In genomic region chr6:72521607-72522006, GRCm38 (mm10) we compare ENCODE assay signal across 12 mouse cellular contexts. TPM values are rescaled to one million over a fixed set of nuclear protein-coding genes. Genes with fewer than 3 reads are reported as not detected.
DNase-seq lines count a peak whose midpoint lies in the region; ATAC-seq and TF ChIP-seq lines count a peak whose summit lies in the region.
"Had no signal": no experiment of that assay in that cellular context is flagged by ENCODE, and none has a peak within 500 bp of the region (broad histone marks: within the 10 kb centered on the region; RNA-seq: fewer than 3 reads in every experiment).

TSS of gene Sh2d6 (minus strand) at chr6:72521707.

- in situ Hi-C loops in CH12.LX (cut with MboI; ENCODE audit: low pct_ligation_motif_present, low pct_unique_long_range_greater_than_20kb, low sequenced_read_pairs), result no loop called here

- peaks cover 35 to 67% of the 10 kb centered on the region in 2 experiments for H3K4me1 ChIP-seq in CH12.LX (ENCODE audit: control insufficient read depth in 1 of 2, insufficient read depth in 2 of 2)
- H3K4me1 ChIP-seq in embryonic facial prominence, embryonic 10.5 days, result peaks cover 24% of the 10 kb centered on the region
- H3K4me1 ChIP-seq in hindbrain, embryonic 11.5 days (replicated peaks; ENCODE audit: control insufficient read depth, insufficient read depth, low read length), result no peaks in the 10 kb centered on the region
- peaks cover 38% of the 10 kb centered on the region for H3K4me1 ChIP-seq in midbrain, embryonic 13.5 days (replicated peaks)
- H3K4me1 ChIP-seq in liver, embryonic 12.5 days, result 0 out of 2 replicates have a peak, but pooled peaks cover 7% of the 10 kb centered on the region

- TF ChIP-seq CTCF in CH12.LX (conservative IDR thresholded peaks at IDR 0.05 in 1 of 2, IDR thresholded peaks at IDR 0.05 in 1 of 2; ENCODE audit: low read depth in 2 of 2, low read length in 2 of 2), result no peak

- 92% methylated on average over 5 of the region's 5 CpGs for WGBS in embryonic facial prominence, embryonic 10.5 days
- WGBS in hindbrain, embryonic 11.5 days, result 89% methylated on average over 5 of the region's 5 CpGs
- 91% methylated on average over 5 of the region's 5 CpGs for WGBS in midbrain, embryonic 13.5 days
- WGBS in liver, embryonic 12.5 days (ENCODE audit: insufficient replicate concordance), result 75% methylated on average over 5 of the region's 5 CpGs

- H3K27me3 ChIP-seq in CH12.LX (replicated peaks), result no peaks in the 10 kb centered on the region
- H3K27me3 ChIP-seq in embryonic facial prominence, embryonic 10.5 days (replicated peaks; ENCODE audit: low read depth, poor library complexity, severe bottlenecking), result no peaks in the 10 kb centered on the region
- H3K27me3 ChIP-seq in hindbrain, embryonic 11.5 days (ENCODE audit: control insufficient read depth, insufficient read depth, low read length), result no peaks in the 10 kb centered on the region
- no peaks in the 10 kb centered on the region for H3K27me3 ChIP-seq in midbrain, embryonic 13.5 days
- H3K27me3 ChIP-seq in liver, embryonic 12.5 days (replicated peaks), result peaks cover 5% of the 10 kb centered on the region; the same call in 1 of the 2 replicates

- H3K79me2 ChIP-seq in CH12.LX (replicated peaks; ENCODE audit: control insufficient read depth, extremely low read depth, insufficient read depth, poor library complexity, severe bottlenecking), result no peaks in the 10 kb centered on the region

- peak within 1 kb of the TSS; percentile 42; the same call in 1 of the 2 replicates for H3K27ac ChIP-seq in CH12.LX (ENCODE audit: insufficient read depth, low read depth)
- peak within 1 kb of the TSS; percentile 80 for H3K27ac ChIP-seq in embryonic facial prominence, embryonic 10.5 days (replicated peaks)
- peak within 1 kb of the TSS; percentile 77 for H3K27ac ChIP-seq in hindbrain, embryonic 11.5 days (ENCODE audit: low read depth, low read length)
- H3K27ac ChIP-seq in midbrain, embryonic 13.5 days, result peak within 1 kb of the TSS; percentile 95
- H3K27ac ChIP-seq in liver, embryonic 12.5 days, result no peak within 1 kb of the TSS

- H3K4me2 ChIP-seq in CH12.LX (ENCODE audit: insufficient read depth, low read depth, poor library complexity, severe bottlenecking), result peak within 1 kb of the TSS; percentile 70
- no peak within 1 kb of the TSS for H3K4me2 ChIP-seq in hindbrain, embryonic 11.5 days (replicated peaks; ENCODE audit: low read depth, low read length)
- no peak within 1 kb of the TSS for H3K4me2 ChIP-seq in midbrain, embryonic 13.5 days (replicated peaks)
- H3K4me2 ChIP-seq in liver, embryonic 12.5 days, result no peak within 1 kb of the TSS

- TF ChIP-seq POLR2A in CH12.LX (IDR thresholded peaks at IDR 0.05; ENCODE audit: low read depth, low read length), result no peak

- peaks cover 0 to 9% of the 10 kb centered on the region in 2 experiments for H3K36me3 ChIP-seq in CH12.LX (replicated peaks in 1 of 2; ENCODE audit: control insufficient read depth in 1 of 2, insufficient read depth in 1 of 2, low read length in 1 of 2)
- no peaks in the 10 kb centered on the region for H3K36me3 ChIP-seq in embryonic facial prominence, embryonic 10.5 days (replicated peaks)
- no peaks in the 10 kb centered on the region for H3K36me3 ChIP-seq in hindbrain, embryonic 11.5 days (ENCODE audit: control insufficient read depth, insufficient read depth, low read length)
- no peaks in the 10 kb centered on the region for H3K36me3 ChIP-seq in midbrain, embryonic 13.5 days
- no peaks in the 10 kb centered on the region for H3K36me3 ChIP-seq in liver, embryonic 12.5 days

- peak within 1 kb of the TSS in 1 of 3 experiments; percentile 22 for H3K4me3 ChIP-seq in CH12.LX (replicated peaks in 1 of 3; ENCODE audit: low read depth in 2 of 3, low read length in 2 of 3, poor library complexity in 1 of 3)
- no peak within 1 kb of the TSS for H3K4me3 ChIP-seq in embryonic facial prominence, embryonic 10.5 days
- no peak within 1 kb of the TSS for H3K4me3 ChIP-seq in hindbrain, embryonic 11.5 days (ENCODE audit: low read depth, low read length)
- H3K4me3 ChIP-seq in midbrain, embryonic 13.5 days (replicated peaks), result no peak within 1 kb of the TSS
- no peak within 1 kb of the TSS for H3K4me3 ChIP-seq in liver, embryonic 12.5 days

- dilution Hi-C loops in CH12.LX (cut with MboI; ENCODE audit: extremely low pct_ligation_motif_present, extremely low pct_unique_long_range_greater_than_20kb, low sequenced_read_pairs), result no loop called here

- TF ChIP-seq RAD21 in CH12.LX (IDR thresholded peaks at IDR 0.05; ENCODE audit: low read depth, low read length), result no peak

- ATAC-seq in hindbrain, embryonic 11.5 days (ENCODE audit: low FRiP score), result no peak
- ATAC-seq in midbrain, embryonic 13.5 days, result no peak
- ATAC-seq in liver, embryonic 12.5 days, result no peak
- ATAC-seq: liver, postnatal 0 days had no signal

- peak within 1 kb of the TSS; percentile 27; the same call in 1 of the 2 replicates for H3K9ac ChIP-seq in CH12.LX (ENCODE audit: insufficient read depth, low read depth)
- no peak within 1 kb of the TSS for H3K9ac ChIP-seq in hindbrain, embryonic 11.5 days (ENCODE audit: low read depth, low read length)
- no peak within 1 kb of the TSS for H3K9ac ChIP-seq in midbrain, embryonic 13.5 days (replicated peaks)
- H3K9ac ChIP-seq in liver, embryonic 12.5 days, result no peak within 1 kb of the TSS
- H3K9ac ChIP-seq: liver, postnatal 0 days had no signal

- no peaks in the 10 kb centered on the region for H3K9me3 ChIP-seq in CH12.LX (replicated peaks; ENCODE audit: low read length)
- no peaks in the 10 kb centered on the region for H3K9me3 ChIP-seq in embryonic facial prominence, embryonic 10.5 days
- no peaks in the 10 kb centered on the region for H3K9me3 ChIP-seq in hindbrain, embryonic 11.5 days (ENCODE audit: control insufficient read depth, low read length)
- H3K9me3 ChIP-seq in midbrain, embryonic 13.5 days, result no peaks in the 10 kb centered on the region
- H3K9me3 ChIP-seq in liver, embryonic 12.5 days (replicated peaks), result no peaks in the 10 kb centered on the region

- TF ChIP-seq EP300 in CH12.LX (IDR thresholded peaks at IDR 0.05; ENCODE audit: low read length), result no peak

- no peak for DNase-seq in CH12.LX (ENCODE audit: extremely low read depth)
- DNase-seq in embryonic facial prominence, embryonic 10.5 days (ENCODE audit: low spot score), result no peak
- DNase-seq in hindbrain, embryonic 11.5 days (ENCODE audit: low spot score), result no peak
- DNase-seq in urinary bladder, postnatal 4 days (ENCODE audit: low spot score in 2 of 2), result no peak
- DNase-seq in gastrocnemius, postnatal 4 days (ENCODE audit: low spot score in 2 of 2), result no peak
- DNase-seq: liver, postnatal 0 days had no signal

TF ChIP-seq in CH12.LX, 34 proteins besides CTCF, POLR2A, EP300 and RAD21:
- no peak for TF ChIP-seq RCOR1 (conservative IDR thresholded peaks at IDR 0.05; ENCODE audit: low read depth, low read length)
- TF ChIP-seq ZKSCAN1 (IDR thresholded peaks at IDR 0.05; ENCODE audit: borderline replicate concordance, low read depth, low read length), result no peak
- TF ChIP-seq ELF1 (IDR thresholded peaks at IDR 0.05; ENCODE audit: low read depth, low read length), result no peak
- no peak for TF ChIP-seq MAFK (IDR thresholded peaks at IDR 0.05; ENCODE audit: insufficient replicate concordance, low read length)
- no peak for TF ChIP-seq ZNF384 (IDR thresholded peaks at IDR 0.05; ENCODE audit: low read depth, low read length)
- no peak for TF ChIP-seq USF2 (conservative IDR thresholded peaks at IDR 0.05; ENCODE audit: low read depth, low read length)
- no peak for TF ChIP-seq E2F4 (IDR thresholded peaks at IDR 0.05; ENCODE audit: insufficient replicate concordance, low read depth, low read length)
- no peak for TF ChIP-seq TBP (conservative IDR thresholded peaks at IDR 0.05; ENCODE audit: low read depth, low read length)
- no peak for TF ChIP-seq IRF4 (IDR thresholded peaks at IDR 0.05; ENCODE audit: low read depth, low read length)
- no peak for TF ChIP-seq CHD2 (IDR thresholded peaks at IDR 0.05; ENCODE audit: low read length)
- no peak for TF ChIP-seq SIN3A (IDR thresholded peaks at IDR 0.05; ENCODE audit: low read length)
- no peak for TF ChIP-seq PAX5 (IDR thresholded peaks at IDR 0.05; ENCODE audit: low read length)
- no peak for TF ChIP-seq JUND (conservative IDR thresholded peaks at IDR 0.05; ENCODE audit: low read depth, low read length)
- TF ChIP-seq USF1 (IDR thresholded peaks at IDR 0.05; ENCODE audit: low read depth, low read length), result no peak
- no peak for TF ChIP-seq CHD1 (IDR thresholded peaks at IDR 0.05; ENCODE audit: low read depth, low read length)

RNA-seq across cellular contexts. Expression of gene Sh2d6, which starts in this region (rescaled TPM):
- total RNA-seq in CH12.LX (2012; rRNA removed) (0.50 and 1.7 TPM in 2 replicates), CH12.LX (2014; rRNA removed) (0.78 and 1.1 TPM in 2 replicates)
- polyA plus RNA-seq in CH12.LX (2012; ENCODE audit: insufficient read length, low read depth), result 4.3 and 4.9 TPM in 2 replicates
- polyA plus RNA-seq in embryonic facial prominence, embryonic 10.5 days (2016; fragmentation: Nextera tagmentation; extraction: Ambion mirVana), result 0.16 and 0.19 TPM in 2 replicates
- polyA plus RNA-seq in hindbrain, embryonic 11.5 days (2014; fragmentation: Nextera tagmentation; extraction: Ambion mirVana), result 0.45 and 0.66 TPM in 2 replicates
- 1.5 TPM in 2 replicates for polyA plus RNA-seq in midbrain, embryonic 13.5 days (2015; fragmentation: Nextera tagmentation; extraction: Ambion mirVana)
- not detected in 2 replicates for polyA plus RNA-seq in liver, embryonic 12.5 days (2016; fragmentation: Nextera tagmentation; extraction: Ambion mirVana)
- under 1 TPM; 0.20 to 0.26 TPM for total RNA-seq in gastrocnemius, postnatal 4 days (2021)
- total RNA-seq: common myeloid progenitor, adult 5-6 weeks; heart, postnatal 25 days; monocyte, adult 5-6 weeks had no signal
- polyA plus RNA-seq: kidney, postnatal 0 days; liver, postnatal 0 days had no signal
